Mouse (Mus musculus) kidney, adult 18-20 months (tissue): ENCODE measurements around the gene Rbm47.
A peak's percentile ranks its signal among the peaks of the same experiment; 100 is the strongest.

ENCODE experiments used
- DNase-seq: peaks from one replicate; pipeline ENCODE4 v3.0.0; 2021

Gene Rbm47

DNA sequence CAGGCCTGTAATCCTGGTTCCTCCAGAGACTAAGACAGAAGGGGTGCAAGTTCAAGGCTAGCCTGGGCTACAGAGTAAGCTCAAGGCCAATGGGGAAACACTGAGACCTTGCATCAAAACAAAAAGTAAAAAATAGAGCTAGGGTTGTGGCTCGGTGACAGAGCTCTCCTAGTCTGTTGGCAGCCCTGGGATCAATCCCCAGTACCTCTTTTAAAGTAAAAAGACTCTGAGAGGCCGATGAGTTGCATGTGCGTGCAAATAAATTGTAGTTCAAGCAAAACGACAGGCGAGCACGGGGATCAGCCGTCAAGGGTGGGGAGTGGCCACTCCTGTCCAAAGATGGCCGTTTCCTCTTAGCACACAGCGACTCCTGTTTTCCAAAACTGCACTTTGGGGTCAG lies 48.0 kb downstream of the Rbm47 start:
- no peak for DNase-seq

- no peak for DNase-seq
These were observed 48.9 kb downstream of the Rbm47 start for GRCm38 (mm10) chr5:66124089-66124400.

DNA sequence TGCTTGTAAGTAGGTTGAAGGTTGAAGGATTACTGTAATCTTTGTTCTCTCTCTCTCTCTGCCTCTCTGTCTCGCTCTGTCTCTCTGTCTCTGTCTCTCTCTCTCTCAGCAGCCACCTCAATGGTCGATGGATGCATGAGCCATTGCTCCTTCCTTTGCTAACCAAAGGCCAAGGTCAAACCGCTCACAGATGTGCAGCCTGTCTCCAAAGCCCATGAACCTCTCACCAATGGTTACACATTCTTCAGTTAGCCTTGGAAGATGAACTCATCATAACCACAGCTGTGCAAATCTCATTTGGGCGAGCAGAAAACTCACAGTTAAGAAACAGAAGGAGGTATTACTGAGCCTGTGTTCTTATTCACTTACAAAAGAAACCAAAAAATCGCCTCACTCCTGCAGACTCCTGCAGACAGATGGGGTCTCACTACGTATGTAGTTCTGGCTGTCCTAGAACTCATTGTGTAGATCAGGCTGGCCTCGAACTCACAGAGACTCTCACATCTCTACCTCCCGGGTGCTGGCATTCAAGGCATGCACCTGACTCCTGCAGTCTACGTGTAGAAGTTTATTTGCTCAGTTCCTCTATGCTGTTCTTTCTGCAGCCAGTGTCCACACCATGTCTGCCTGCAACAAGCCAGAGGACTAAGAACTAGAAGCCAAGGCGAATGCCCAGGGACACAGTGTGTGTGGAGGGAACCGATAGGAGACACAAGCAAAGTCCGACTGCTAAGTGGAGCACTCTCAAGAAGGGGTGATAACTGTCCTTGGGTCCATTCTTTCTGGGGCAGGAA lies 49.4 kb downstream of the Rbm47 start:
- no peak for DNase-seq

- no peak for DNase-seq
These were observed 51.7 kb downstream of the Rbm47 start for GRCm38 (mm10) chr5:66121255-66121654.

GRCm38 (mm10) chr5:66114751-66115150 lies 58.2 kb downstream of the Rbm47 start:
- peak; percentile 36 for DNase-seq

- peak; percentile 56 for DNase-seq
These were observed 58.7 kb downstream of the Rbm47 start for GRCm38 (mm10) chr5:66114208-66114607.

DNA sequence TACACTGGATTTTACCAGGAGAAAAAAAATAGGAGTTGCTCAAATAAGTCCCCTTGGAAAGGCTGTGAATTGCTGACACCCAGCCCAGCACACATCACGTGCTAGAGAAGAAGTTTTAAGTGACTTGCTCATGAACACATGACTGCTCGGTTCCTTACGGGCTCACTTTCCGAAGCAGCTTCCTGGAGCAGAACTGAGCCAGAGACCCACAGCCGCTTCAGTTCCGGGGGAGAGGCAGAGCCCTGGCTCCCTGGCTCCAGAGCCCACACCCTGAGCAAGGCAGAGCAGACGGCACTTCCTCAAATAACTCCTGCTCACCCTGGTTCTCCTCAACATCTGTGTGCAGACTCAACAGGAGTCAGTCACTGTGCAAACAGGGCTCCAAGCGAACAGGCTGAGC lies 60.9 kb downstream of the Rbm47 start:
- DNase-seq = peak; percentile 48

GRCm38 (mm10) chr5:66106372-66106771 lies 66.5 kb downstream of the Rbm47 start:
- no peak for DNase-seq

DNA sequence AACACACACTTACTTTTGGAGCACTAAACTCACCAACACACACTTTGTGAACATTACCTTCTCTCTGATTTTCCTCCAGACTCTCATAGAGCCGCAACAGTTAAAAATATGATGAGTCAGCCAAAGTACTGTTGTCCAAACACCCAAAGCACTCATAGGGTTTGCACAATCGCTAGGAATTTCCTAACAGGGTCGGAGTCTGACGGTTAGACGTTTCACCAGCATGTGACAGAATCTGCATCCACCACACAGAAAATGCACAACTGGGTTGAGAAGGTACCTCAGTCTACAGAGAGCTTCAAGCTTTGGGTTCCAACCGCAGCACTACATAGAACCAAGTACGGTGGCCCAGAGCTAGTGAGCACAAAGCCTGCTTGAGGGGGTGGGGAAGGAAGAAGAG lies 67.0 kb downstream of the Rbm47 start:
- no peak for DNase-seq

DNA sequence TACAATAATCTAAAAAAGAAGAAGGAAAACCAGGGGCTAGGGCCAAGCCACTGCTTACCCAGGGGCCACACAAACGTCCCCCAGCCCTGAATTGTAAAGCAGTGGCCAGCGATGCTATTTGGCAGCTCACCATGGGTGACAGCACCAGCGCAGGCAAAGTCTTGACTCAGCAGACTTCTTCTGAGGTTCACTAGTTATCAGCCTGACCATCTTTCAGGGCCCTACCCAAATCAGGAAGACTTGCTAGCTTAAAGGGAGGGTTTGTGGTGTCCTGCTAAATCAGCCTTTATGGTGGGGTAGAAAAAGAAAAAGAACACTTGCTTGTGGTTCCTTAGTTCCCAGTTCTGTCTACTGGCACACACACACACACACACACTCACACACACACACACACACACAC lies 67.6 kb downstream of the Rbm47 start:
- DNase-seq = no peak

DNA sequence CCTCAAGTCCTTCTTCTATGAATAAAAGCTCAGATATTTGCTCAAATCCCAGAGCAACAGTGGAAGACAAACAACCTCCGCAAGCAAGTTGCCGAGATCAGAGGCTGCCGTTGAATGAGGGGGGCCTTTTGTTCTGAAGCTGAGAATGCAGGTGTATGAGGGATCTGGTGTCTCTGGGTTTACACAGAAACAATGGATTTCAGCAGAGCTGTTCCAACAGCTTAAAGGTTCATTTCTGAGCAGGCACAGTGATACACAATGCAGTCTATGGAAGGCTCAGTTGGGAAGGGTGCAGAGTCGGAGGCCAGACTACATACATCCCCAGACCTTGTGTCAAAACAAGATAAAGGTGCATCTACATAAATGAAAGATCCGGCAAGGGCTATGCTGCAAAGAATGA lies 69.5 kb downstream of the Rbm47 start:
- no peak for DNase-seq

- no peak for DNase-seq
These were observed 70.1 kb downstream of the Rbm47 start for GRCm38 (mm10) chr5:66102821-66103220.

DNA sequence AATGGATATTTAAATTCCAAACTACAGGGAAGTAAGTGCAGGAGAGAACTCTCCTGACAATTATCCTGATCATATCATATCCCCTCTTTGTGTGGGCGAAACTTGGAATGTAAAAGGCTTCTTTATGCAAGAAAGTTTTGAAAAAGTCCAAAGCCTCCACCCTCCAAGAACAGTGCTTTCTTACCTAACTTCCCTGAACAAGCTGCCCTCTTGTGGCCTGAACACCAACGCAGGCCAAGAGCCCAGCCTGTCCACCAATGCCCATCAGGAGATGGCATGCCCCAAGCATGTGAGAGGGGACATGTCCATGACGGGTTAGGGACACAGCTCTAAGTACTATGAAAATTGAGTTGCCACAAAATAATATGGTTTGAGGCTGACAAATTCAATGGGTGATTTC lies 71.3 kb downstream of the Rbm47 start:
- peak; percentile 64 for DNase-seq

GRCm38 (mm10) chr5:66100322-66100721 lies 72.6 kb downstream of the Rbm47 start:
- no peak for DNase-seq

DNA sequence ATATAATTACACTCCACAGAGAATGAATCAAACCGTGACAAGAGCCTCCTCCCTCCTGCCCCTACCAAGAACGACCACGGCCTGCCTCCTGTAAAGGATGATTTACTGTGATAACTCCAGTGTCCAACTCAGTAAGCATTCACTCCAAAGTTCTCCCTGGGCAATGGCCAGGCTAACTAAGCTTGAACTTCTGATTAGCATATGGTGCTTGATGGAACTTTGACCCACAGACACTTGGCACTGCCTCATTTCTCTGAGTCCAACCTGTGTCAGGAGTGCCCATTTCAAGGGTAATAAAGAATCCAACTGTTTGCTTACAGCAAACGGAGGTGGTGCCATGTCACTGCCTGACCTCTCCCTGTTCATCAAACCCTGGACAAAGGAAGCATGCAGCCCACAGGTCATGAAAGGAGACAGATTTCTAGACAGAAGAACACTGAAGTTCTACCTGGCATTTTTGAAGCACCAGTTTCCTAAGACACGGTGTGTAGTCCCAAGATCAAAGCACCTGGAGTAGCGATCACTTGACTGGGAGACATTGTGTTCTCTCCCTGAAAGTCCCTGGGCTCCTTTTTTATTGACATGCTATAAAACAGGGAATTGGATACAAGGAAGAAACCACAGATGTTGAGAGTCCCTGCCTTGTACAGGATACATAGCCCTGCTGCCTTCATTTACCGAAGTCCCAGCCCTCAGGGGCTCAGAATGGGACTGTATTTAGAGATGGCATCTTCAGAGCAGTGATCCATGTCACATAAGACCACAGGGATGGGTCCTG lies 74.6 kb downstream of the Rbm47 start:
- DNase-seq = peak; percentile 80

- no peak for DNase-seq
These were observed 76.8 kb downstream of the Rbm47 start for GRCm38 (mm10) chr5:66096081-66096480.

GRCm38 (mm10) chr5:66095166-66095565 lies 77.8 kb downstream of the Rbm47 start:
- no peak for DNase-seq

DNA sequence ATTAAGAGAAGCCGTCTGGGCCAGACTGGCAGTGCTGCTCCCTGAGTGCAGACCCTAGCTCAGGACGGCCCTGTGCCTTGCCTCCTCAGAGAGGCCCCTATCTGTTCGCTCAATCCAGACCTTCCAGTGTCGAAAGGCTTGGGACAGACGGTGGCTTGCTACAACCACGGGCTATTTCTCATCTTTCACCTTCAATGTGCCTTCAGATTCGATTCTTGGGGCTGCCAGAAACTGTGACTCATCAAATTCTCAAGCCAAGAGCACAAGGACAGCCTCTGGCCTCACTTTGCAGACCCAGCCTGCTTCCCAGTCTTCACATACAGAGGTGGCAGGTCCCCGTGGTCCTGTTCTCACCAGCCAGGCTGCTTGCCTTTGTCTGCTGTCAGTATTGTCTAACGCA lies 82.9 kb downstream of the Rbm47 start:
- no peak for DNase-seq

GRCm38 (mm10) chr5:66089600-66089999 lies 83.3 kb downstream of the Rbm47 start:
- DNase-seq = no peak

DNA sequence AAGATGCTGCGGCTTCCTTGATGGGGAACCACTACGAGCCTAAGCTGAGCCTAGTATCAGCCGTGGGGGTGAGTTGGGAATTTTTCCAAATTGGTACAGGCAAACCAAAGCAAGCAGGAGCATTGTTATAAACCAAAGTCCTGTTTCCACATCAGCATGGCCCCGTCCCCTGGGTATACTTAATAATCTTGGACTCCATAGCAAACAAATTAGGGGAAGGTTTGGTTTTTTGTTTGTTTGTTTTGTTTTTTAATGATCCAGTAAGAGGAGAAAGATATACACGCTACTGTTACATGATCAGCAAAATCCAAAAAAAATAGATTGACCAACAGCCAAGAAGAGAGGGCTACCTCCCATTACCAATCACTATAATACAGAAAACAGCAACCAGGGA lies 84.0 kb downstream of the Rbm47 start:
- no peak for DNase-seq

DNA sequence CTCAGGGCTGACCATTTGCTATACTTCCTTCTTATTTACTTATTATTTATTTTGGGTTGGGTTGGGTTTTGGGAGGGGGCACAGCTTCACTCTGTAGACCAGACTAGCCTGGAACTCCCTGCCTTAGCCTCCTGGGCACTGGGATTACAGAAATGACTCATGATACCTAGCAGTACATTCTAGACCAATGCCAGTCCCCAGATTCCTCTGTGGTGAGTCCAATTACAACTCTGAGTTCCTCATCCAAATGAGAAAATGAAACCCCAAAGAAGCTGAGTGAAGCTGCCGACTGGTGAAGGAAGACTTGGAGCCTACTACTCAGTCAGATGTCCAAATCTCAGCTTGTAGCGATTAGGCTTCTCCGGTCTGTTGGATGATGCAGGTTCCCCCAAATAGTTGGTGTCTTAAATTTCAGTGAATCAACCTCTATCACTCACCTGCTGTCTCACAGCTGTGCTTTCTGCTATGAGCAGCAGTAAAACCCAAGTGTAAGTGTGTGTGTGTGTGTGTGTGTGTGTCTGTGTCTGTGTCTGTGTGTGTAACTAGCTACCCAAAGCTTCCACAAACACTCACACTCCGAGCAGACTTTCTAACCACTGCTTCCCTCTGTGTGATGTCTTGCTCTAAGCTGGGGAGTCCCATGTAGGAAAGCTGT lies 84.5 kb downstream of the Rbm47 start:
- DNase-seq = no peak

- no peak for DNase-seq
These were observed 86.0 kb downstream of the Rbm47 start for GRCm38 (mm10) chr5:66086952-66087351.

- DNase-seq = no peak
These were observed 86.6 kb downstream of the Rbm47 start for GRCm38 (mm10) chr5:66086304-66086703.

- no peak for DNase-seq
These were observed 87.4 kb downstream of the Rbm47 start for GRCm38 (mm10) chr5:66085478-66085877.
